Mouse (Mus musculus) thymus, adult 2 months (tissue): ENCODE data around the gene Atxn1l. TPM values are rescaled to one million over a fixed set of nuclear protein-coding genes. Genes with fewer than 3 reads are reported as not detected.

ENCODE experiments used
- DNase-seq: peaks from one replicate; pipeline ENCODE4 v3.0.0; 2021
- H3K27ac ChIP-seq: fragments of 200-500 bp; 2 replicates; pipeline ENCODE4 v1.5.1; 2012; ENCODE audit warnings: low read length, control low read depth; ENCODE audit not compliant: control insufficient read depth, insufficient read depth
- H3K27me3 ChIP-seq: fragments of 200-500 bp; 2 replicates; pipeline ENCODE4 v1.6.1; 2012; ENCODE audit warnings: mild to moderate bottlenecking, low read length, moderate library complexity, mixed read lengths; ENCODE audit not compliant: control insufficient read depth, insufficient read depth
- H3K36me3 ChIP-seq: fragments of 200-500 bp; 2 replicates; pipeline ENCODE4 v1.6.1; 2012; ENCODE audit warnings: mild to moderate bottlenecking, low read length, moderate library complexity; ENCODE audit not compliant: control insufficient read depth, insufficient read depth
- H3K4me1 ChIP-seq: fragments of 200-500 bp; replicated peaks from 2 replicates; pipeline ENCODE4 v1.6.1; 2012; ENCODE audit warnings: low read length; ENCODE audit not compliant: control insufficient read depth, insufficient read depth
- H3K4me3 ChIP-seq: fragments of 200-500 bp; 2 replicates; pipeline ENCODE4 v1.5.1; 2012; ENCODE audit warnings: mild to moderate bottlenecking, low read length, control low read depth, moderate library complexity; ENCODE audit not compliant: control insufficient read depth, insufficient read depth
- CTCF ChIP-seq: fragments of 200-500 bp; IDR thresholded peaks from 2 replicates; pipeline ENCODE4 v1.5.1; 2012; ENCODE audit warnings: mild to moderate bottlenecking, control low read depth, low read length, moderate library complexity, borderline replicate concordance; ENCODE audit not compliant: control insufficient read depth, poor library complexity, insufficient read depth; ENCODE audit errors: extremely low read depth
- POLR2A ChIP-seq: fragments of 200-500 bp; IDR thresholded peaks from 2 replicates; pipeline ENCODE4 v1.6.1; 2012; ENCODE audit warnings: mild to moderate bottlenecking, low read length, control low read depth, moderate library complexity; ENCODE audit not compliant: control insufficient read depth, poor library complexity, insufficient read depth; ENCODE audit errors: extremely low read depth
- whole genome bisulfite sequencing: fragments of 180-500 bp; shearing (Covaris S2); methylation state at CpG from one replicate; pipeline ENCODE4 v1.1.7; 2018; 5-methylcytosine and 5-hydroxymethylcytosine counted together
- polyA plus RNA-seq: library from polyadenylated mRNA; depleted of rRNA; stranded (reverse); fragments of >200 nt; gene quantifications from 2 replicates; pipeline ENCODE4 v1.2.3, GENCODE M21; 2012

Atxn1l gene
- polyA plus RNA-seq, 1 experiment: 20.3 TPM

- Histone ChIP-seq H3K4me1 (no peaks in the 10 kb centered on the region), H3K27ac (no peak overlapping the region), H3K4me3 (no peak overlapping the region), H3K27me3 (no peaks in the 10 kb centered on the region), H3K36me3 (no peaks in the 10 kb centered on the region)
- no peak for DNase-seq
- 95% methylated on average over 8 of the region's 8 CpGs for WGBS
- TF ChIP-seq CTCF: no peak
- TF ChIP-seq POLR2A: no peak
These were observed 17.2 kb upstream of the Atxn1l start for GRCm38 (mm10) chr8:109754696-109755095.

DNA sequence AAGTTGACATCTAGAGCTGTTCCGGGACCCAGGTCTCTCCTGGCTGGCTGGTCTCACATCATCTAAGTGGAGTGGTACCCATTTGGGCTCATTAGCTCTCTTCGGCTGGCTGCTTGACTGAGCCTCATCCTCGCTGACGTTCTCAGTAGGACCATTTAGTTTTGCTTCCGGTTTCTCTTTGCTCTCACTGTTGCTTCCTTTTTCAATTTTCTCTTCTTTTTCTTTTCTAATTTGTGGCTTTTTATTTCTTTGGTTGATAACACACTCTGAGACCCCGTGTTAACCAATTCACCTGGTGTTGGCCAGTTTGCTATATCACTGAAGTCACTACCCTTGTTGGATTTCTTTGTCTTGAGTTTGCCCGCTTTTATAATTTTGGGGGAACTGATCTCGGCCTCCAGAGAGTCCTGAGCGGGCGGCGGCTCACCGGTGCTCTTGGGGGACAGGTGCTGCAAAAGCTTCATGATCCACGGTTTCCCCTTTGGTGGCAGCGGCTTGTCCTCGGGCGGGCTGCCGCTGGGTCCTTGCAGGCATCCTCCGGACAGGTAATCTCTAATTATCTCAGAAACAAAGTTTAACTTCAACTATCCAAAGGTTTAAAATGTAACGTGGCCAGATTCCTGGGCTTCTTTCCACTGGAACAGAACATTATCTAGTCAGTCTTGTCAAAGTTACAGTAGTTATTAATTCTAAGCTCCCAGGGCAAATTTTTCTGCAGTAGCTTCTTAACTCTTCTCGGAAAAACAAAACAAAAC, 14.4 kb upstream of the Atxn1l start:
- no peaks in the 10 kb centered on the region for H3K4me1 ChIP-seq
- TF ChIP-seq CTCF: no peak
- no peak for TF ChIP-seq POLR2A
- no peak overlapping the region for H3K27ac ChIP-seq
- no peaks in the 10 kb centered on the region for H3K27me3 ChIP-seq
- 89% methylated on average over 20 of the region's 20 CpGs for WGBS
- H3K4me3 ChIP-seq: no peak overlapping the region
- no peak for DNase-seq
- no peaks in the 10 kb centered on the region for H3K36me3 ChIP-seq

GRCm38 (mm10) chr8:109750699-109751098, 13.2 kb upstream of the Atxn1l start:
- TF ChIP-seq POLR2A (no peak), CTCF (peak; percentile 41; the same call in 1 of the 2 replicates)
- no peaks in the 10 kb centered on the region for H3K27me3 ChIP-seq
- H3K36me3 ChIP-seq: no peaks in the 10 kb centered on the region
- WGBS: 8% methylated on average over 12 of the region's 12 CpGs
- H3K4me3 ChIP-seq: no peak overlapping the region
- no peaks in the 10 kb centered on the region for H3K4me1 ChIP-seq
- no peak overlapping the region for H3K27ac ChIP-seq
- peak; percentile 49 for DNase-seq

GRCm38 (mm10) chr8:109750274-109750673, 12.7 kb upstream of the Atxn1l start:
- Histone ChIP-seq H3K4me3 (no peak overlapping the region), H3K4me1 (no peaks in the 10 kb centered on the region), H3K27ac (no peak overlapping the region), H3K36me3 (no peaks in the 10 kb centered on the region), H3K27me3 (no peaks in the 10 kb centered on the region)
- DNase-seq: no peak
- 32% methylated on average over 5 of the region's 5 CpGs for WGBS
- TF ChIP-seq POLR2A: no peak
- no peak for TF ChIP-seq CTCF

DNA sequence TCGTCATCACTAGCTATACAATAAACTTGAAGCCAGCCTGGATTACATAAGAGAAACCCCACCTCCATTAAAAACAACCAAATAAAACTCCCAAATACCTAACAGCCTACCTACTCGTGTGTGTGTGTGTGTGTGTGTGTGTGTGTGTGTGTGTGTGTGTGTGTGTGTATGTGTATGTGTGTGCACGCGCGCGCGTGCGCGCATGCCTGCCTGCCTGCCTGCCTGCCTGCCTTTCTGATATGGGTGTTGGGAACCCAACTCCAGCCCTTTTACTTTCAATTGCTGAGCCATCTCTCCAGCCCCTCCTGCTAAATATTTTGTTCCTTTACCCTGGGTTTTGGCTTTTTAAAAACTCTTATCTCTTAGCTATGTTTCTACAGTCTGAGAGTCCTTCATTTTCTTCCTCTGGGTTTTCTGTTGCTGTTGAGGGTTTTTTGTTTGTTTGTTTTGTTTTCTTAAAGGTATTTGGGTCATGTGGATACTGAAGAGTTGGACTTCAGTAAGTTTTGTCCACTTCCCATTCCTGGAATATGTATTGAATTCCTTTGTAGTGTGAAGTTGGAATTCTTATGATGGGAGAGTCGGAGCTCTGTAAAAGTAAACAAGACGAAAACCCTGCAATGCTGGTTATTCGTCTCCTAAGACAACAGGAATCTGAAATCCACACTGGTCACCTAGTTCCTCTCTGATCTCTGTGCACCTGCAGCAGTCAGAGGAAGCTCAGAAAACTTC, 10.1 kb upstream of the Atxn1l start:
- Histone ChIP-seq H3K27me3 (no peaks in the 10 kb centered on the region), H3K4me1 (no peaks in the 10 kb centered on the region), H3K36me3 (no peaks in the 10 kb centered on the region), H3K27ac (no peak overlapping the region), H3K4me3 (no peak overlapping the region)
- TF ChIP-seq POLR2A (no peak), CTCF (no peak)
- 69% methylated on average over 12 of the region's 12 CpGs for WGBS
- DNase-seq: no peak

GRCm38 (mm10) chr8:109738049-109738380, 476 bp upstream of the Atxn1l start:
- WGBS: 91% methylated on average over 1 of the region's 1 CpGs
- Histone ChIP-seq H3K36me3 (peaks cover 6% of the 10 kb centered on the region; the same call in 1 of the 2 replicates), H3K27ac (no peak overlapping the region), H3K27me3 (no peaks in the 10 kb centered on the region), H3K4me1 (peaks cover 4% of the 10 kb centered on the region), H3K4me3 (no peak overlapping the region)
- TF ChIP-seq CTCF: no peak
- TF ChIP-seq POLR2A: no peak
- DNase-seq: no peak
